Mouse (Mus musculus): ENCODE measurements around the gene Stk16. TPM values are rescaled to one million over a fixed set of nuclear protein-coding genes. Genes with fewer than 3 reads are reported as not detected.

The Stk16 gene
- polyA plus RNA-seq, 1 experiment = not detected

DNA sequence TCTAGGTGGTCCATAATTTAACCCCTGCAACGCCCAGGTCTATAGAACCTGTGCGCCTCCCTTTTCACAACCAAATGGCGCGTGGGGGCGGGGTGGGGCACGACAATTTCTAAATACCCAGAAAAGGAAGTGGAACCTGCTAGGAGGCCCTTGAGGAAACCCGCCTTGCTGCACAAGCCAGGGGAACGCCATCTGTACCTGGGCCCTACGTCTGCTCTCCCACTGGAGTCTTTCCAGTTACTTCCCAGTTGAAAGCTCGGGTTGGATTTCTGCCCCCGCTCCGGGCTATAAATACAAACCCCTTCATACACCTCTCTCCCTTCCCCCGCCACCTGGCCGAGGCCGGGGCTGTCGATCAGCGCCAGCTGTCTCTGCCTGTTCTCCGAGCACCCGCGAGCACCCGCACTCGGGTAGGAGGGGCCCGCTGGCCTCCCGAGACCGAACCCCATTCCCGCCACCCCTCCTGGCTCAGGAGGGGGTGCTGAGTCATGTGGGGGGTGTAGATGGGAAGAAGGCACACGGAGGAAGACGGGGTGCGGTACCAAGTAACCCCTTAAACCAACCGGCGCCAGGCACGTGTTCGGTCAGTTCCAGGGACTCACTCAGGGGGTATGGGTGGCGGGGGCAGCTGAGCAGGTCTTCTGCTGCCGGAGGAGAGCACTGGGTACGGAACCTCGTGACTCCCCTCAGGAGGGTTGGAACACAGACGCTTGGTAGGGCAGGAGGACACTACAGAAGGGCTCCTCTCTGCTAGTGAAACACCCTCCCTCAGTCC is 7.8 kb downstream of the Stk16 start:
- H3K27ac ChIP-seq (ENCODE audit: insufficient read depth, low read depth, low read length) = peak overlapping the region; percentile 31; the same call in 1 of the 2 replicates
- 2% methylated on average over 38 of the region's 38 CpGs for WGBS
- peak overlapping the region; percentile 65 for H3K4me3 ChIP-seq (ENCODE audit: insufficient read depth, low read depth, low read length)
- TF ChIP-seq POLR2A (IDR thresholded peaks at IDR 0.05; ENCODE audit: insufficient read depth, low read depth, low read length) (0 out of 2 replicates have a peak, but pooled peaks have one; percentile 18), CTCF (IDR thresholded peaks at IDR 0.05; ENCODE audit: insufficient read depth, low read depth, low read length) (no peak)
- peaks cover 28% of the 10 kb centered on the region for H3K4me1 ChIP-seq (ENCODE audit: control insufficient read depth, insufficient read depth, low read length)

GRCm38 (mm10) chr1:75219078-75219477 is 8.4 kb downstream of the Stk16 start:
- under 1% methylated on average over 24 of the region's 24 CpGs for WGBS
- TF ChIP-seq POLR2A (IDR thresholded peaks at IDR 0.05; ENCODE audit: insufficient read depth, low read depth, low read length) (peak; percentile 96), CTCF (IDR thresholded peaks at IDR 0.05; ENCODE audit: insufficient read depth, low read depth, low read length) (peak; percentile 53; the same call in 1 of the 2 replicates)
- peak overlapping the region; percentile 31; the same call in 1 of the 2 replicates for H3K27ac ChIP-seq (ENCODE audit: insufficient read depth, low read depth, low read length)
- peak overlapping the region; percentile 65 for H3K4me3 ChIP-seq (ENCODE audit: insufficient read depth, low read depth, low read length)
- H3K4me1 ChIP-seq (ENCODE audit: control insufficient read depth, insufficient read depth, low read length) = peaks cover 28% of the 10 kb centered on the region

DNA sequence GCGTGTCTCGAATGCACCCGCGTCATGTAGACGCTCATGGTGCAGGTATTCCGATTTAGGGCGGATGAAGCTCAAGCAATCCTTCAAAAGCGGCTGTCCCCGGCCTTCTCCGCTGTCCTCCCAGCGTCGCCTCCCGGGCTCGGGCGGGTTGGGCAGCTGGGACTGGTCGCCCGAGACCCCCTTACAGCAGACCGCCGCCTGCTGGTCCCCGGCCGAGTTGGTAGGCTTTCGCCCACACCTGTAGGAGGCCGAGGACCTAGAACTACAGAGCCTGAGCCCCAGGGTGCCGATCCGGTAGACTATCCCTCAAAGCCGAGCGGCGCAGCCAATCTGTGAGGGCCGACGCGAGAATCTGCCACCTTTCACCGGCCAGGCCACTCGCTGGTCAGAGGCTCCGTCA is 8.9 kb downstream of the Stk16 start, which contains the start of gene Tuba4a:
Gene Tuba4a, minus strand, starts transcription at position 335 of the 400 bp plus-strand sequence.
- WGBS = 3% methylated on average over 34 of the region's 34 CpGs
- TF ChIP-seq CTCF (IDR thresholded peaks at IDR 0.05; ENCODE audit: insufficient read depth, low read depth, low read length) (0 out of 2 replicates have a peak, but pooled peaks have one; percentile 7), POLR2A (IDR thresholded peaks at IDR 0.05; ENCODE audit: insufficient read depth, low read depth, low read length) (no peak)
- Histone ChIP-seq H3K4me3 (ENCODE audit: insufficient read depth, low read depth, low read length) (peak within 1 kb of the TSS; percentile 65), H3K27ac (ENCODE audit: insufficient read depth, low read depth, low read length) (peak within 1 kb of the TSS; percentile 31; the same call in 1 of the 2 replicates), H3K4me1 (ENCODE audit: control insufficient read depth, insufficient read depth, low read length) (peaks cover 28% of the 10 kb centered on the region)

GRCm38 (mm10) chr1:75221538-75221937 is 10.9 kb downstream of the Stk16 start:
- no peak overlapping the region for H3K27ac ChIP-seq (ENCODE audit: insufficient read depth, low read depth, low read length)
- TF ChIP-seq POLR2A (IDR thresholded peaks at IDR 0.05; ENCODE audit: insufficient read depth, low read depth, low read length) (no peak), CTCF (IDR thresholded peaks at IDR 0.05; ENCODE audit: insufficient read depth, low read depth, low read length) (no peak)

DNA sequence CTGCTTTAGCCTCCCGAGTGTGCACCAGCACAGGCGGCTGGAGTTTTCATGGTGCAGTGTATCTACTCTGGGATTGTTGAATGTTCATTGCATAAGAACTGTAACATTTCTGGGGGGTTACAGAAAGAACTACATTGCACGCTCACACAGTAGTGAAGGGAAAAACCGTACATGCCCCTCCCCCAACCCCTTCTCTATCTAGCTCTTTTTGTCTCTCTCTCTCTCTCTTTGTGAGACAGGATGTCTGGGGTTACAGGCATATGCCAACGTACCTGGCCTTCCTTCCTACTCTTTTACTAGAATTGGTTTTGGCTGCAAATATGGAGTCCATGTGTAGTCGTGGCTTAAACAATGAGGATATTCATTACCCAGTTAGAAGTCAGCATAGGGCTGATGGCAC is 12.3 kb downstream of the Stk16 start:
- peaks cover 14% of the 10 kb centered on the region for H3K4me1 ChIP-seq (ENCODE audit: control insufficient read depth, insufficient read depth, low read length)
- no peak overlapping the region for H3K27ac ChIP-seq (ENCODE audit: insufficient read depth, low read depth, low read length)
- 81% methylated on average over 6 of the region's 6 CpGs for WGBS
- TF ChIP-seq POLR2A (IDR thresholded peaks at IDR 0.05; ENCODE audit: insufficient read depth, low read depth, low read length) (no peak), CTCF (IDR thresholded peaks at IDR 0.05; ENCODE audit: insufficient read depth, low read depth, low read length) (no peak)
- H3K4me3 ChIP-seq (ENCODE audit: insufficient read depth, low read depth, low read length) = no peak overlapping the region

More at GRCm38 (mm10) chr1:75221538-75221937, 10.9 kb downstream of the Stk16 start:
- Histone ChIP-seq H3K4me1 (ENCODE audit: control insufficient read depth, insufficient read depth, low read length) (peaks cover 18% of the 10 kb centered on the region), H3K4me3 (ENCODE audit: insufficient read depth, low read depth, low read length) (no peak overlapping the region)
- 71% methylated on average over 3 of the region's 3 CpGs for whole genome bisulfite sequencing

- TF ChIP-seq CTCF (IDR thresholded peaks at IDR 0.05; ENCODE audit: insufficient read depth, low read depth, low read length) = no peak
- TF ChIP-seq POLR2A (IDR thresholded peaks at IDR 0.05; ENCODE audit: insufficient read depth, low read depth, low read length) = no peak
- Histone ChIP-seq H3K4me1 (ENCODE audit: control insufficient read depth, insufficient read depth, low read length) (peaks cover 9% of the 10 kb centered on the region), H3K4me3 (ENCODE audit: insufficient read depth, low read depth, low read length) (no peak overlapping the region), H3K27ac (ENCODE audit: insufficient read depth, low read depth, low read length) (no peak overlapping the region)
- WGBS = 70% methylated on average over 6 of the region's 6 CpGs
Measured at GRCm38 (mm10) chr1:75223532-75223931, 12.9 kb downstream of the Stk16 start.

- Histone ChIP-seq H3K4me3 (ENCODE audit: insufficient read depth, low read depth, low read length) (no peak overlapping the region), H3K4me1 (ENCODE audit: control insufficient read depth, insufficient read depth, low read length) (peaks cover 4% of the 10 kb centered on the region; the same call in 1 of the 2 replicates), H3K27ac (ENCODE audit: insufficient read depth, low read depth, low read length) (no peak overlapping the region)
- TF ChIP-seq CTCF (IDR thresholded peaks at IDR 0.05; ENCODE audit: insufficient read depth, low read depth, low read length) (no peak), POLR2A (IDR thresholded peaks at IDR 0.05; ENCODE audit: insufficient read depth, low read depth, low read length) (no peak)
- 40% methylated on average over 3 of the region's 3 CpGs for WGBS
Measured at GRCm38 (mm10) chr1:75225473-75225872, 14.8 kb downstream of the Stk16 start.

DNA sequence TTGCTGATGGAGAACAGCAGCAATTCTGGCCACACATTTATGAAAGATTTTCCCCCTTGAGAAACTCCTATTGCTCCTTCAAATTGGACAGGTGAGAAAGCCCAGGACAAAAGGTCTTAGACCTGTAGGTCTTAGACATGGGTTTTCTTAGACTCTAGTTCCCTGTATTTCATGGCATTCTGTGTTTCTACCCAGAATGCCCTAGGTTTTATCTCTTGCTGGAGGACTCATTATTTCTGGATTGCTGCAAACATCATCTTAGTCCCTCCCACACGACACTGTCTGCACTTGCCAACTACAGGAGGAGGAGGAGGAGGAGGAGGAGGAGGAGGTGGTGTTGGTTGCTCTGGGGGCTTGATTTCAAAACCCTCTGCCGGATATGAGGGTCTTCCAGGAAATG is 15.5 kb downstream of the Stk16 start:
- H3K27ac ChIP-seq (ENCODE audit: insufficient read depth, low read depth, low read length) = no peak overlapping the region
- 69% methylated on average over 2 of the region's 2 CpGs for WGBS
- no peak for TF ChIP-seq CTCF (IDR thresholded peaks at IDR 0.05; ENCODE audit: insufficient read depth, low read depth, low read length)
- TF ChIP-seq POLR2A (IDR thresholded peaks at IDR 0.05; ENCODE audit: insufficient read depth, low read depth, low read length) = no peak
- H3K4me3 ChIP-seq (ENCODE audit: insufficient read depth, low read depth, low read length) = no peak overlapping the region
- peaks cover 4% of the 10 kb centered on the region; the same call in 1 of the 2 replicates for H3K4me1 ChIP-seq (ENCODE audit: control insufficient read depth, insufficient read depth, low read length)

DNA sequence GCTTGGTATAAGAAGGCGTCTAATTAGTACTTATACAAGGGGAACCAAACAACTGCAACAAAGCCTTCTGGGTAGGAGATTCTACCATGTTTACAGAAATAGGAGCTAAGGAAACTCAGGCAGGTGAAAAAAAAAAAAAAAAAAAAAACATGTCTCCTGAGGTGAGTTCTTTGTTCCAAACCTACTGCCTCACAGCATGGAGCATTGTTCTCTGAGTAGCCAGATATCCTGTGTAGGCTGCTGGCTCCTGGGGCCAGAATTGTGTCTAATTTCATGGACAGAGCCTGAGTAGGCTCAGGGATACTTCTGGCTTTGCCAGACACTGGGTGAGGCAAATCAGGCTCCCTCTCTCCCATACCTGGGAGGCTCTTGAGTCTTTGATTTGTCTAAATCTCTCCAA is 17.0 kb downstream of the Stk16 start:
- WGBS = 51% methylated on average over 1 of the region's 1 CpGs
- Histone ChIP-seq H3K4me3 (ENCODE audit: insufficient read depth, low read depth, low read length) (no peak overlapping the region), H3K27ac (ENCODE audit: insufficient read depth, low read depth, low read length) (no peak overlapping the region), H3K4me1 (ENCODE audit: control insufficient read depth, insufficient read depth, low read length) (peaks cover 4% of the 10 kb centered on the region; the same call in 1 of the 2 replicates)
- no peak for TF ChIP-seq CTCF (IDR thresholded peaks at IDR 0.05; ENCODE audit: insufficient read depth, low read depth, low read length)
- TF ChIP-seq POLR2A (IDR thresholded peaks at IDR 0.05; ENCODE audit: insufficient read depth, low read depth, low read length) = no peak
